Mouse (Mus musculus): ENCODE data around the gene Ccdc84. TPM values are rescaled to one million over a fixed set of nuclear protein-coding genes. Genes with fewer than 3 reads are reported as not detected.
"Not testable (repeated sequence)": the region's sequence is repeated elsewhere in the genome, so short reads cannot be mapped to it uniquely, and the experiment has no call there.

Ccdc84 gene
- polyA plus RNA-seq, 1 experiment = 46.7 TPM

DNA sequence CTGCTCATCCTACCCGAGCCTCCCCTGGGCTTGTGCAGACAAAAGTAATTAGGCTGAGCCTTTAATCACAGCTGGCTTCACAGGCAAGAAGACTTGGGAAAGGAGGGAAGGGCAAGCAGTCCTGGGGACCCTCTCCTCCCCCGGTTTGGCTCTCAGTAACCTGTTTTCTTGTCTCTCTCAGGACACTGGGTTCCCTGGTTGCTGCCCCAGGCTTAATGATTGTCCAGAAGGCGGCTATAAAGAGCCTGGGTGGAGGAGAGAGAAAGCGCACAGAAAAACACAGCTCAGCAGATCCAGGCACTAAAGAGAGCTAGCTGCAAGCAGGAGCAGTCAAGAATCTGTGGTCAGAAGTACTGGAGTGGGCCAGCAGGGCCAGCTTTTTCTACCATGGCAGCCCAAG is 20.3 kb downstream of the Ccdc84 start:
- TF ChIP-seq POLR2A (IDR thresholded peaks at IDR 0.05; ENCODE audit: extremely low read depth, insufficient read depth, low read length) (no peak), CTCF (IDR thresholded peaks at IDR 0.05; ENCODE audit: extremely low read depth, insufficient read depth, low read length) (no peak)

DNA sequence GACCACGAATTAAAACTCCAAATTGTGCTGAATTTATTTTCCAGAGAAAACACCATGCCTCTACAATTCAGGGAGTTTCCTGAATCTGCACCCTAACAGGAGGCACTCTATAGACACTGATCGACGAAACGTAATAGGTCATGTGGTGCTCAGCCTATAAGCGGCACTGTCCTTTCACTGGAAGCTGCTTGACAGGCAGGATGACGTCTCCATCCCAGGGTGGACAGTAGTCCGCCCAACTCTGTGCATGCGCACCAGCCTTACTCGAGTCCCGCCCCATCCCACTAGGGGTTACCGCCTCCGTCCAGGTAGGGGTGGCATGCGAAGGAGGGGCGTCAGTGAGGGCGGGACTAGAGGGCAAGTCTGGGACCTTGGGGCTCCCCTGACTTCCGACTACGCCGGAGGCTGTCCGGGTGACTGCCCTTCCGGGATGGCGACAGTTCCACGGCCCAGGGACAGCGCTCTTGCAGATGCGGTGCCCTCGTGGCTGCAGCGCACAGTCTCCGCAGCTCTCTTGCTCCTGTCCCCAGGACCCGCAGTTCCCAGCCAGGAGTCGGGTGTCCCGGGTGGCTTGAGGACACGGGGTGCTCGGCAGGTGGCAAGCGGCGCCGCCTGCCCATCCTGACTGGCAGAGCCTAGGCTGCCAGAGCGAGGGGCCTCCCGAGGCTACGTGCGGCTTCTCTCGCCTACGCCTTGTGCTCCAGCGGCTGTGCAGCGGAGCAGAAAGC is 21.5 kb downstream of the Ccdc84 start, which contains the start of gene Slc37a4:
TSS of gene Slc37a4 (plus strand) at position 169 of the 728 bp plus-strand sequence.
- H3K4me1 ChIP-seq (ENCODE audit: control insufficient read depth, insufficient read depth, low read length) = peaks cover 4% of the 10 kb centered on the region
- H3K4me3 ChIP-seq (ENCODE audit: insufficient read depth, low read length) = peak within 1 kb of the TSS; percentile 59
- peak within 1 kb of the TSS; percentile 55 for H3K27ac ChIP-seq (ENCODE audit: insufficient read depth, low read length)
- TF ChIP-seq POLR2A (IDR thresholded peaks at IDR 0.05; ENCODE audit: extremely low read depth, insufficient read depth, low read length) (peak; percentile 62), CTCF (IDR thresholded peaks at IDR 0.05; ENCODE audit: extremely low read depth, insufficient read depth, low read length) (no peak)

More for the DNA sequence above, 20.3 kb downstream of the Ccdc84 start:
- no peak overlapping the region for H3K27ac ChIP-seq (ENCODE audit: insufficient read depth, low read length)
- H3K4me3 ChIP-seq (ENCODE audit: insufficient read depth, low read length) = peak overlapping the region; percentile 59; the same call in 1 of the 2 replicates
- peaks cover 4% of the 10 kb centered on the region for H3K4me1 ChIP-seq (ENCODE audit: control insufficient read depth, insufficient read depth, low read length)

DNA sequence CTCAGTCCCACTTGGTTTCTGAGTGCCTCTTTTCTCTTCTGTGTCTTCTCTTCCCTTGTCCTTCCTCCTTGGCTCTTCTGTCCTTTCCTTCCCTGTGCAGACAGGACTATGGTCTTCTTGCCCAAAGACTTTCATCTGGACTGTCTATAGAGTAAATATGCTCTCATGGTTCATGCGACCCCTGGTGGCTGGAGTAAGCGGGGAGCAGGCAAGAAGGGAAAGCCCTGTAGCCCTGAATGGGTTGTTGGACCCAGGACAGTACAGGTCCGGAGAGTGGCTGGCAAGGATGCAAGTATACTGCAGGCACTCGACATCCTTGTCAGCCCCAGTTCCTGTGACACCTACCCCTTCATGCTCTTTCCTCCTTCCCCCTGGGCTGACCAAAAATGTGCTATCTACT is 26.9 kb downstream of the Ccdc84 start:
- Histone ChIP-seq H3K27ac (ENCODE audit: insufficient read depth, low read length) (no peak overlapping the region), H3K4me3 (ENCODE audit: insufficient read depth, low read length) (no peak overlapping the region), H3K4me1 (ENCODE audit: control insufficient read depth, insufficient read depth, low read length) (no peaks in the 10 kb centered on the region)
- TF ChIP-seq CTCF (IDR thresholded peaks at IDR 0.05; ENCODE audit: extremely low read depth, insufficient read depth, low read length) (peak; percentile 67), POLR2A (IDR thresholded peaks at IDR 0.05; ENCODE audit: extremely low read depth, insufficient read depth, low read length) (no peak)

DNA sequence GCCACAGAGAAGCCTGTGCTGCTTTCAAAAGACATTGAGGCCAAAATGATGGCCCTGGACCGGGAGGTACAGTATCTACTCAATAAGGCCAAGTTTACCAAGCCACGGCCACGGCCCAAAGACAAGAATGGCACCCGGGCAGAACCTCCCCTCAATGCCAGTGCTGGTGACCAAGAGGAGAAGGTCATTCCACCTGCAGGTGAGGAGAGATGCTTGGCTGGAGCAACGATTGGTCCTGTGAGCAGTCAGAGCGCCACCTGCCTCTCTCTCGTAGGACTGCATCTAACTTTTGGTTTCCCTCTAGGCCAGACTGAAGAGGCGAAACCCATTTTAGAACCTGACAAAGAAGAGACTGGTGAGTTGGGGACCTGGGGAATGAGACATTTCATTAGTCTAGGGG is 29.1 kb downstream of the Ccdc84 start:
- no peak overlapping the region for H3K4me3 ChIP-seq (ENCODE audit: insufficient read depth, low read length)
- TF ChIP-seq POLR2A (IDR thresholded peaks at IDR 0.05; ENCODE audit: extremely low read depth, insufficient read depth, low read length) (no peak), CTCF (IDR thresholded peaks at IDR 0.05; ENCODE audit: extremely low read depth, insufficient read depth, low read length) (peak; percentile 73)
- H3K27ac ChIP-seq (ENCODE audit: insufficient read depth, low read length) = no peak overlapping the region
- H3K4me1 ChIP-seq (ENCODE audit: control insufficient read depth, insufficient read depth, low read length) = no peaks in the 10 kb centered on the region

DNA sequence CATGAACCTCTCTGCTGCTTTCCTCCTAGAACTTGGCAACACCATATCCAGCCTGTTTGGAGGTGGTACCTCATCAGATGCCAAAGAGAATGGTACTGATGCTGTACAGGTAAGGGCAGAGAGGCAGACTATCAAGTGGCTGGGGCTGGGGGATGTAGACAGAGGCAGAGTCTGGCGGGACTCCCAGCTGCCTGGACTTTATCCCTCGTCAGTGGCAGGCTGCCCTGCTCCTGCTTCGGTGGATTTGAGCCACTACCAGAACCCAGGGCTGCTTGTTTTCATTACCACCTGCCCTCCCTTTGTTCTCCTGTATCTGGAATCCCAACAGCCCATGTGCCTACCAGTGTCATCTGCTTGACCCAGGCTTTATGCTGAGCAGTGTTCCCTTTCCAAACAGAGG is 31.1 kb downstream of the Ccdc84 start:
- TF ChIP-seq POLR2A (IDR thresholded peaks at IDR 0.05; ENCODE audit: extremely low read depth, insufficient read depth, low read length) = no peak
- no peak for TF ChIP-seq CTCF (IDR thresholded peaks at IDR 0.05; ENCODE audit: extremely low read depth, insufficient read depth, low read length)
- no peaks in the 10 kb centered on the region for H3K4me1 ChIP-seq (ENCODE audit: control insufficient read depth, insufficient read depth, low read length)
- H3K27ac ChIP-seq (ENCODE audit: insufficient read depth, low read length) = no peak overlapping the region
- H3K4me3 ChIP-seq (ENCODE audit: insufficient read depth, low read length) = no peak overlapping the region

DNA sequence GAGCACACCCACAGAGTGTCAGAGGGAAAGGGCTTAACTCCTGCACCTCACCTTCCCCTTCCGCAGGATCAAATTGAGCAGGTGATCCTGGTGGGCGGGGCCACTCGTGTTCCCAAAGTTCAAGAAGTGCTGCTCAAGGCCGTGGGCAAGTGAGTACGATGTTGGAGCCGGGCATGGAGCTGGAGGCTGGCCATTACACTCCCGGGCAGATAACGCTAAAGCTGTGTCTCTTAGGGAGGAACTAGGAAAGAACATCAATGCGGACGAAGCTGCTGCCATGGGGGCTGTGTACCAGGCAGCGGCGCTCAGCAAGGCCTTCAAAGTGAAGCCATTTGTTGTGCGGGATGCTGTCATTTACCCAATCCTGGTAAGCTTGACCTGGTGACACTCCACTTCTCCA is 33.8 kb downstream of the Ccdc84 start:
- no peak for TF ChIP-seq POLR2A (IDR thresholded peaks at IDR 0.05; ENCODE audit: extremely low read depth, insufficient read depth, low read length)
- no peak for TF ChIP-seq CTCF (IDR thresholded peaks at IDR 0.05; ENCODE audit: extremely low read depth, insufficient read depth, low read length)
- peaks cover 4% of the 10 kb centered on the region; the same call in 1 of the 2 replicates for H3K4me1 ChIP-seq (ENCODE audit: control insufficient read depth, insufficient read depth, low read length)
- H3K4me3 ChIP-seq (ENCODE audit: insufficient read depth, low read length) = no peak overlapping the region
- no peak overlapping the region for H3K27ac ChIP-seq (ENCODE audit: insufficient read depth, low read length)

DNA sequence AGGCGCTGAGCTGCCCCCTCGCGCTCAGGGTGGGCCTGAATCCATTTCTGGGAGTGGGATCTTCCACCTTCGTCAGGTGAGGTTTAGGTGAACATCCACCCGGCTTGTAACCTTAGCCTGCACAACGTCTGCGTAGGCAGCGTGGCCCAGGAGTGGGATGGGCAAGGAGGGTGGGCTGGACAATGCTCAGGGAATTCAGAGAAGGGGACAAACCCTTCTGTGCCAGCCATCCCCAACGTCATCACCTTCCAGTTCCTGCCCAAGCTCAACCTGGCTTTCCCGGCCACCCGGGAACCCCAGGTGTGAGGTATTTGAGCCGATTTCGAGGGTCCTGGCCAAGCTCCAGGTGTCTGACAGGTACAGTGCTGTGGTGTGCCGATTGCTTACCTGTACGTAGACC is 38.5 kb downstream of the Ccdc84 start:
- Histone ChIP-seq H3K4me1 (ENCODE audit: control insufficient read depth, insufficient read depth, low read length) (peaks cover 4% of the 10 kb centered on the region; the same call in 1 of the 2 replicates), H3K4me3 (ENCODE audit: insufficient read depth, low read length) (peak overlapping the region; percentile 69), H3K27ac (ENCODE audit: insufficient read depth, low read length) (0 out of 2 replicates have a peak overlapping the region, but pooled peaks have one; percentile 26)
- TF ChIP-seq CTCF (IDR thresholded peaks at IDR 0.05; ENCODE audit: extremely low read depth, insufficient read depth, low read length) = no peak
- no peak for TF ChIP-seq POLR2A (IDR thresholded peaks at IDR 0.05; ENCODE audit: extremely low read depth, insufficient read depth, low read length)

DNA sequence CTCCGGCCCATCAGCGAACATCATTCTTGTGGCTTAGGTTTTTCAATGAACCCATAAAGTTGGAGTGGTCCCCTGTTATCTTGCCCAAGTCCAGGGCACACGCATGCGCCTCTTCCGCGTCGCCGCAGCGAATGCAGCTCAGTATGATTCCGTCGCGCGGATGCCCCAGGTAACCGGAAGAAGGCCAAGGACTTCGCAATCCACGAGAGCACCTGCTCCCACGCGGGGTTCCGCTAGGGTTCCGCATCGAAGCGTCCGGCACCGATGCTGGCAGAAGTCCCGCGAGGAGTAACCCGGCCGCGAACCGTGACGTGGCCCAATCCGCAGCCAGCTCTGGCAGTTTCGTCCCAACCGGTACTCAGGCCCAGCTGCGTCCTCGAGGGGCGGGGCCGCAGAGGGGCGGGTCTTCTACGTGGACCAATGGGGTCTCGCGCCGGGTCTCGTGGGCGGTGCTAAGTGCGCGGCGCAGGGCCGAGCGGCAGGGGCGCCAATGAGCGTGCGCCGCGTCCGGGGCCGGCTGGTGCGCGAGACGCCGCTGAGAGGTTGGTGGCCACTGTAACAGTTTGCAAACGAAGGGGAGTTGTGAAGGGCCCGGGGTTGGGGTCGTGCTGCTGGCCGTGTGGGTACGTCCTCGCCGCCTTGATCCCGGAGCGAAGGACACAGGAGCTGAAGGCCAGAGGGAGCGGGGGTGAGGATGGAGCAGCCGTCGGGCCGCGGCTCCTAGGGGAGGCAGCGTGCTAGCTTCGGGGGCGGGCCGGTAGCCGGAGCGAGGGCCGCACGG is 39.1 kb downstream of the Ccdc84 start, which contains the start of gene Hyou1:
TSS of gene Hyou1 (plus strand) at position 437 of the 781 bp plus-strand sequence.
- Histone ChIP-seq H3K4me3 (ENCODE audit: insufficient read depth, low read length) (peak within 1 kb of the TSS; percentile 69), H3K27ac (ENCODE audit: insufficient read depth, low read length) (peak within 1 kb of the TSS; percentile 61), H3K4me1 (ENCODE audit: control insufficient read depth, insufficient read depth, low read length) (peaks cover 4% of the 10 kb centered on the region; the same call in 1 of the 2 replicates)
- 0 out of 2 replicates have a peak, but pooled peaks have one; percentile 3 for TF ChIP-seq CTCF (IDR thresholded peaks at IDR 0.05; ENCODE audit: extremely low read depth, insufficient read depth, low read length)
- peak; percentile 59 for TF ChIP-seq POLR2A (IDR thresholded peaks at IDR 0.05; ENCODE audit: extremely low read depth, insufficient read depth, low read length)

DNA sequence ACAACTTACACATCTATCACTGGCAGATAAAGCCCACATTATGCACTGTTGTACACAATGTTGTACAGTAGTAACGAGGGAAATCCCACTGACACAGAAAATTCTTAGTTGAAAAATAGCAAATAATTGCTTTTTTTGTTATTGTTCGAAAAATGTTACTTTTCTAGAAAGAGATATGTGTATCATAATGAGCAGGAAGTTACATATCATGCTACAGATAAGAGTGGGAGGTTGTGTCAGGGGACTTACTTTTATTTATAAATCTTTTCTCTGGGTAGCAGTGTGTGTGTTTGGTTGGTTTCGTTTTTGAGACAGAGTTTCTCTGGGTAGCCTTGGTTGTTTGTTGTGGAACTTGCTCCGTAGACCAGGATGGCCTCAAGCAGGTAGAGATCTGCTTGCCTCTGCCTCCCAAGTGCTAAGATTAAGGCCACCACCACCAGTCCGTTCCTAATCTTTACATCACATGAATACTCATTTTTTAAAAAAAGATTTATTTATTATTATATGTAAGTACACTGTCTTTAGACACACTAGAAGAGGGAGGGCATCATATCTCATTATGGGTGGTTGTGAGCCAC is 40.1 kb downstream of the Ccdc84 start:
- Histone ChIP-seq H3K4me3 (ENCODE audit: insufficient read depth, low read length) (peak overlapping the region; percentile 69; the same call in 1 of the 2 replicates), H3K4me1 (ENCODE audit: control insufficient read depth, insufficient read depth, low read length) (peaks cover 4% of the 10 kb centered on the region; the same call in 1 of the 2 replicates), H3K27ac (ENCODE audit: insufficient read depth, low read length) (no peak overlapping the region)
- TF ChIP-seq CTCF (IDR thresholded peaks at IDR 0.05; ENCODE audit: extremely low read depth, insufficient read depth, low read length) (no peak), POLR2A (IDR thresholded peaks at IDR 0.05; ENCODE audit: extremely low read depth, insufficient read depth, low read length) (no peak)

DNA sequence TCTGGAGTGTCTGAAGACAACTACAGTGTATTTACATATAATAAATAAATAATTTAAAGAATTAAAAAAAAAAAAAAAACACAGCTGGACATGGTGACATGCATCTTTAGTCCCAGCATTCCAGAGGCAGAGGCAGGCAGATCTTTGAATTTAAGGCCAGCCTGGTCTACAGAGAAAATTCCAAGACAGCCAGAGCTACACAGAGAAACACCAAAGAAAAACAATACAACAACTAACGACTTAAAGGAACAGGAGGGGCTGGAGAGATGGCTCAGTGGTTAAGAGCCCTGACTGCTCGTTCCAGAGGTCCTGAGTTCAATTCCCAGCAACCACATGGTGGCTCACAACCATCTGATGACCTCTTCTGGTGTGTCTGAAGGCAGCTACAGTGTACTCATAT is 41.0 kb downstream of the Ccdc84 start:
- H3K27ac ChIP-seq (ENCODE audit: insufficient read depth, low read length); H3K4me3 ChIP-seq (ENCODE audit: insufficient read depth, low read length); H3K4me1 ChIP-seq (ENCODE audit: control insufficient read depth, insufficient read depth, low read length): not testable (repeated sequence)
